Mouse (Mus musculus): Measurements from ENCODE around the gene Gm45837. TPM values are rescaled to one million over a fixed set of nuclear protein-coding genes. Genes with fewer than 3 reads are reported as not detected.
A peak's percentile ranks its signal among the peaks of the same experiment; 100 is the strongest.

The Gm45837 gene
- total RNA-seq, 2 experiments from 2014 or later, result not detected

GRCm38 (mm10) chr7:101422646-101423045 is 12.0 kb downstream of the Gm45837 start:
- peak in 1 of 2 experiments; percentile 35 for DNase-seq (ENCODE audit: low spot score in 2 of 2)
- intact Hi-C loops (cut with DNase I), result no loop called here

- DNase-seq (ENCODE audit: low spot score in 2 of 2), result no peak
- intact Hi-C loops (cut with DNase I), result no loop called here
Measured at GRCm38 (mm10) chr7:101423970-101424369, 13.3 kb downstream of the Gm45837 start.

- peak; percentile 65 to 92 for DNase-seq (ENCODE audit: low spot score in 2 of 2)
- intact Hi-C loops (cut with DNase I), result loop anchor here (2.0 to 5.0 kb wide), 2 partner anchors 76 to 112 kb away; no protein-coding TSS in a partner anchor
Measured at GRCm38 (mm10) chr7:101426692-101427091, 16.0 kb downstream of the Gm45837 start.

GRCm38 (mm10) chr7:101427736-101428135 is 17.1 kb downstream of the Gm45837 start:
- intact Hi-C loops (cut with DNase I), result loop anchor here (2.0 to 5.0 kb wide), 2 partner anchors 75 to 111 kb away; no protein-coding TSS in a partner anchor
- peak; percentile 67 to 73 for DNase-seq (ENCODE audit: low spot score in 2 of 2)

- intact Hi-C loops (cut with DNase I), result no loop called here
- no peak for DNase-seq (ENCODE audit: low spot score in 2 of 2)
Measured at GRCm38 (mm10) chr7:101435038-101435437, 24.4 kb downstream of the Gm45837 start.

GRCm38 (mm10) chr7:101437876-101438275 is 27.2 kb downstream of the Gm45837 start:
- intact Hi-C loops (cut with DNase I), result no loop called here
- no peak for DNase-seq (ENCODE audit: low spot score in 2 of 2)

- intact Hi-C loops (cut with DNase I), result no loop called here
- no peak for DNase-seq (ENCODE audit: low spot score in 2 of 2)
Measured at GRCm38 (mm10) chr7:101443093-101443492, 32.4 kb downstream of the Gm45837 start.

GRCm38 (mm10) chr7:101444211-101444610 is 33.5 kb downstream of the Gm45837 start:
- DNase-seq (ENCODE audit: low spot score in 2 of 2), result no peak

GRCm38 (mm10) chr7:101449855-101450254 is 39.2 kb downstream of the Gm45837 start:
- intact Hi-C loops (cut with DNase I), result loop anchor here (1.0 to 5.0 kb wide), 4 partner anchors 53 to 171 kb away; no protein-coding TSS in a partner anchor
- no peak for DNase-seq (ENCODE audit: low spot score in 2 of 2)

More at GRCm38 (mm10) chr7:101444211-101444610, 33.5 kb downstream of the Gm45837 start:
- intact Hi-C loops (cut with DNase I), result no loop called here

GRCm38 (mm10) chr7:101450422-101451401 is 40.0 kb downstream of the Gm45837 start:
- DNase-seq (ENCODE audit: low spot score in 2 of 2), result peak; percentile 89 to 91
- intact Hi-C loops (cut with DNase I), result loop anchor here (1.0 to 5.0 kb wide), 4 partner anchors 53 to 170 kb away; no protein-coding TSS in a partner anchor

- DNase-seq (ENCODE audit: low spot score in 2 of 2), result peak in 1 of 2 experiments; percentile 59
- intact Hi-C loops (cut with DNase I), result loop anchor here (5.0 kb wide), 1 partner anchor 70 kb away; no protein-coding TSS in a partner anchor
Measured at GRCm38 (mm10) chr7:101452669-101453068, 42.0 kb downstream of the Gm45837 start.

- peak in 1 of 2 experiments; percentile 50 for DNase-seq (ENCODE audit: low spot score in 2 of 2)
- intact Hi-C loops (cut with DNase I), result loop anchor here (5.0 kb wide), 1 partner anchor 69 kb away; no protein-coding TSS in a partner anchor
Measured at GRCm38 (mm10) chr7:101453296-101453695, 42.6 kb downstream of the Gm45837 start.

- DNase-seq (ENCODE audit: low spot score in 2 of 2), result no peak
- intact Hi-C loops (cut with DNase I), result loop anchor here (5.0 kb wide), 1 partner anchor 69 kb away; no protein-coding TSS in a partner anchor
Measured at GRCm38 (mm10) chr7:101453725-101454124, 43.0 kb downstream of the Gm45837 start.

- intact Hi-C loops (cut with DNase I), result loop anchor here (5.0 kb wide), 1 partner anchor 68 kb away; no protein-coding TSS in a partner anchor
- peak in 1 of 2 experiments; percentile 69 for DNase-seq (ENCODE audit: low spot score in 2 of 2)
Measured at GRCm38 (mm10) chr7:101454479-101454878, 43.8 kb downstream of the Gm45837 start.

GRCm38 (mm10) chr7:101455141-101455540 is 44.5 kb downstream of the Gm45837 start:
- DNase-seq (ENCODE audit: low spot score in 2 of 2), result no peak
- intact Hi-C loops (cut with DNase I), result no loop called here

GRCm38 (mm10) chr7:101456318-101456717 is 45.6 kb downstream of the Gm45837 start:
- intact Hi-C loops (cut with DNase I), result no loop called here
- DNase-seq (ENCODE audit: low spot score in 2 of 2), result no peak

GRCm38 (mm10) chr7:101456789-101457188 is 46.1 kb downstream of the Gm45837 start:
- DNase-seq (ENCODE audit: low spot score in 2 of 2), result no peak
- intact Hi-C loops (cut with DNase I), result no loop called here

- peak in 1 of 2 experiments; percentile 91 for DNase-seq (ENCODE audit: low spot score in 2 of 2)
- intact Hi-C loops (cut with DNase I), result no loop called here
Measured at GRCm38 (mm10) chr7:101457283-101457682, 46.6 kb downstream of the Gm45837 start.

- no peak for DNase-seq (ENCODE audit: low spot score in 2 of 2)
- intact Hi-C loops (cut with DNase I), result no loop called here
Measured at GRCm38 (mm10) chr7:101457801-101458200, 47.1 kb downstream of the Gm45837 start.

GRCm38 (mm10) chr7:101458278-101458781 is 47.6 kb downstream of the Gm45837 start:
- DNase-seq (ENCODE audit: low spot score in 2 of 2), result no peak
- intact Hi-C loops (cut with DNase I), result no loop called here
